Mouse (Mus musculus) adrenal gland, postnatal 14 days (tissue): Measurements from ENCODE around the gene E130311K13Rik. TPM values are rescaled to one million over a fixed set of nuclear protein-coding genes. Genes with fewer than 3 reads are reported as not detected.

ENCODE experiments used
- DNase-seq: peaks from one replicate; pipeline ENCODE4 v3.0.0; 2021; ENCODE audit warnings: mixed read lengths
- total RNA-seq: library from RNA; stranded (reverse); gene quantifications from 2 replicates; pipeline ENCODE4 v1.2.3, GENCODE M21; 2021

Gene E130311K13Rik
- total RNA-seq, 1 experiment from 2014 or later: 10.1 TPM

GRCm38 (mm10) chr3:63895786-63896185 lies 33.5 kb downstream of the E130311K13Rik start:
- no peak for DNase-seq

- no peak for DNase-seq
Measured at GRCm38 (mm10) chr3:63893677-63894076, 35.6 kb downstream of the E130311K13Rik start.

GRCm38 (mm10) chr3:63892154-63892553 lies 37.1 kb downstream of the E130311K13Rik start:
- DNase-seq: no peak

GRCm38 (mm10) chr3:63881065-63881464 lies 48.2 kb downstream of the E130311K13Rik start:
- no peak for DNase-seq

GRCm38 (mm10) chr3:63878995-63879666 lies 50.1 kb downstream of the E130311K13Rik start:
- DNase-seq: no peak

GRCm38 (mm10) chr3:63872818-63873217 lies 56.5 kb downstream of the E130311K13Rik start:
- no peak for DNase-seq

GRCm38 (mm10) chr3:63871249-63871648 lies 58.0 kb downstream of the E130311K13Rik start:
- no peak for DNase-seq

- peak; percentile 58 for DNase-seq
Measured at GRCm38 (mm10) chr3:63868285-63868684, 61.0 kb downstream of the E130311K13Rik start.

- no peak for DNase-seq
Measured at GRCm38 (mm10) chr3:63865069-63865468, 64.2 kb downstream of the E130311K13Rik start.

Other genes with a start within 250 kb of the E130311K13Rik start
- gene Plch1, start 30.0 kb downstream of the E130311K13Rik start, total RNA-seq: 0.11 and 0.15 TPM in 2 replicates
- 24.4 and 31.5 TPM in 2 replicates for gene Slc33a1, start 35.3 kb upstream of the E130311K13Rik start, total RNA-seq
- 28.3 and 31.4 TPM in 2 replicates for gene Gmps, start 46.6 kb upstream of the E130311K13Rik start, total RNA-seq
- 0.11 and 0.19 TPM in 2 replicates for gene Vmn2r1, start 152.1 kb upstream of the E130311K13Rik start, total RNA-seq
- gene Vmn2r2, start 212.5 kb upstream of the E130311K13Rik start, total RNA-seq: not detected in 2 replicates